Mouse (Mus musculus) lung, embryonic 14.5 days (tissue): ENCODE data around the gene Cox6b1. TPM values are rescaled to one million over a fixed set of nuclear protein-coding genes. Genes with fewer than 3 reads are reported as not detected.

Experiments
- ATAC-seq: fragments of 200-750 bp; cut with Nextera tagmentation; 2 replicates; pipeline ENCODE4 v1.8.0; 2017; ENCODE audit warnings: mild to moderate bottlenecking, moderate TSS enrichment, moderate library complexity; ENCODE audit not compliant: insufficient read depth
- DNase-seq: peaks from one replicate; pipeline ENCODE4 v3.0.0-alpha.2; 2015
- H3K27ac ChIP-seq: fragments of 300-500 bp; sonication (generic); 2 replicates; pipeline ENCODE4 v1.5.1; 2014; ENCODE audit warnings: low read depth, mild to moderate bottlenecking, moderate library complexity
- H3K27me3 ChIP-seq: fragments of 300-500 bp; sonication (generic); 2 replicates; pipeline ENCODE4 v1.6.1; 2014; ENCODE audit warnings: low read length, control low read depth; ENCODE audit not compliant: insufficient read depth
- H3K36me3 ChIP-seq: fragments of 300-500 bp; sonication (generic); 2 replicates; pipeline ENCODE4 v1.6.1; 2014; ENCODE audit warnings: control low read depth; ENCODE audit not compliant: insufficient read depth
- H3K4me1 ChIP-seq: fragments of 300-500 bp; sonication (generic); 2 replicates; pipeline ENCODE4 v1.6.1; 2014; ENCODE audit warnings: antibody characterized with exemption, control low read depth; ENCODE audit not compliant: insufficient read depth
- H3K4me2 ChIP-seq: fragments of 300-500 bp; sonication (generic); 2 replicates; pipeline ENCODE4 v1.6.1; 2014; ENCODE audit warnings: mild to moderate bottlenecking
- H3K4me3 ChIP-seq: fragments of 300-500 bp; sonication (generic); 2 replicates; pipeline ENCODE4 v1.5.1; 2014; ENCODE audit warnings: low read depth, low read length
- H3K9ac ChIP-seq: fragments of 300-500 bp; sonication (generic); 2 replicates; pipeline ENCODE4 v1.6.1; 2014
- H3K9me3 ChIP-seq: fragments of 300-500 bp; sonication (generic); 2 replicates; pipeline ENCODE4 v1.6.1; 2016; ENCODE audit warnings: low read depth, low read length, control low read depth
- CTCF ChIP-seq: IDR thresholded peaks from 2 replicates; pipeline ENCODE4 v1.5.1; 2016; ENCODE audit warnings: antibody characterized with exemption, low read depth
- WGBS: fragments of 180-500 bp; shearing (Covaris S2); extraction: QIAGEN DNeasy Blood & Tissue Kit; methylation state at CpG from one replicate; pipeline ENCODE4 v1.1.7; 2014; 5-methylcytosine and 5-hydroxymethylcytosine counted together
- polyA plus RNA-seq: library from polyadenylated mRNA; unstranded; fragments of >200 nt; fragmentation: Nextera tagmentation; extraction: Ambion mirVana; gene quantifications from 2 replicates; pipeline ENCODE4 v1.2.1, GENCODE M21; 2014

Gene Cox6b1
- polyA plus RNA-seq, 1 experiment from 2014 or later: 855 TPM

- Histone ChIP-seq H3K9ac (no peak overlapping the region), H3K27me3 (peaks cover 25% of the 10 kb centered on the region), H3K9me3 (no peaks in the 10 kb centered on the region), H3K27ac (no peak overlapping the region), H3K4me3 (no peak overlapping the region), H3K36me3 (peaks cover 38% of the 10 kb centered on the region), H3K4me2 (no peak overlapping the region), H3K4me1 (no peaks in the 10 kb centered on the region)
- no peak for TF ChIP-seq CTCF
- no peak for ATAC-seq
- DNase-seq: no peak
- WGBS: 11% methylated on average over 4 of the region's 4 CpGs
Measured at GRCm38 (mm10) chr7:30639083-30639482, 13.1 kb upstream of the Cox6b1 start.

- Histone ChIP-seq H3K4me2 (no peak overlapping the region), H3K27me3 (peaks cover 45% of the 10 kb centered on the region)
- no peak for TF ChIP-seq CTCF
Measured at GRCm38 (mm10) chr7:30636395-30636794, 10.4 kb upstream of the Cox6b1 start.

DNA sequence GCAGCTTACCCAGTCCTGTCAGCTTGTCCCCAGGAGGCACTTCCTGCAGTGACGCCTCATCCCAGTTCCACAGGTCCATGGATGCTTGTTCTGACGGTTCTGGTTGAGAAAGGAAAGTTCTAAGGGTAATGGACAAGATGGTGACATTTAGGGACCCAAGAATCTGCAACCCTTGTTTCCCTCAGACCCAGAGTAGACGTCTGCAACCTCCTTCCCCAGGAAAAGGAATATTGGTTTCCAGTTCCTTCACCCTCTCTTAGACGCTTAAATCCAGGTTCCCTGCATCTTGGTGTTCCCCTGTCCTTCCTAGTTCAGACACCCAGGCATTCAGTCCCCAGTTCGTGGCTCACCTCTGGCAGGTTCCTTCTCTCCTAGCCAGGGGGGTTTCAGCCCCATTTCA lies 9.8 kb upstream of the Cox6b1 start, which contains the start of gene Etv2:
Gene Etv2 (minus strand): TSS at position 101 of the 400 bp plus-strand sequence.
- TF ChIP-seq CTCF: no peak

More at GRCm38 (mm10) chr7:30636395-30636794, 10.4 kb upstream of the Cox6b1 start:
- Histone ChIP-seq H3K9ac (no peak overlapping the region), H3K4me3 (no peak overlapping the region), H3K27ac (no peak overlapping the region), H3K4me1 (no peaks in the 10 kb centered on the region), H3K36me3 (peaks cover 11% of the 10 kb centered on the region), H3K9me3 (no peaks in the 10 kb centered on the region)
- WGBS: 19% methylated on average over 11 of the region's 11 CpGs
- ATAC-seq (no peak), DNase-seq (no peak)

DNA sequence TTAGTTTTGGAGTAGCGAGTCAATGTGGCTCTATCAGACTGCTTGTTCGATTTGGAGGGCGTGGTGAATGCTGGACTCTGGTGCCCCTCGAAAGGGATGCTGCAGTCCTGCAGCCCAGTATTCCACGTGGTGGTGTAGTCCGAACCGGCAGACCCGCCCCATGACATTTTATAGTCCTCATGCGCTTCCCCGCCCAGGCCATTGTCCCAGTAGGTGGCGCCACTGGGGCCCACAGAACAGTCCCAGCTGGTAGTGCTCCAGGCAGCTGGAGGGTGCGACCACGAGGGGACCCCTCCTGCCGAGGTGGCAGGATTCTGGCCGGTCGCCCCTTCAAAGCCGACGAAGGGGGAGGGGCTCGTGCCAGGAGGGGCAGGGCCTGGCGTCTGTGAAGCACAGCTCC lies 8.7 kb upstream of the Cox6b1 start:
- 1% methylated on average over 20 of the region's 20 CpGs for WGBS
- Histone ChIP-seq H3K4me3 (peak overlapping the region; percentile 26), H3K36me3 (no peaks in the 10 kb centered on the region), H3K27me3 (peaks cover 45% of the 10 kb centered on the region), H3K4me1 (no peaks in the 10 kb centered on the region), H3K9me3 (no peaks in the 10 kb centered on the region), H3K27ac (no peak overlapping the region), H3K9ac (no peak overlapping the region; the same call in 1 of the 2 replicates), H3K4me2 (peak overlapping the region; percentile 42)
- peak; percentile 73 for DNase-seq
- TF ChIP-seq CTCF: peak; percentile 77
- peak; percentile 78 for ATAC-seq

More for the DNA sequence above, 9.8 kb upstream of the Cox6b1 start, which contains the start of gene Etv2:
- Histone ChIP-seq H3K36me3 (peaks cover 5% of the 10 kb centered on the region), H3K27me3 (peaks cover 45% of the 10 kb centered on the region), H3K4me1 (no peaks in the 10 kb centered on the region), H3K4me3 (peak within 1 kb of the TSS; percentile 26), H3K27ac (no peak within 1 kb of the TSS), H3K4me2 (peak within 1 kb of the TSS; percentile 42), H3K9me3 (no peaks in the 10 kb centered on the region), H3K9ac (no peak within 1 kb of the TSS)
- ATAC-seq (no peak), DNase-seq (no peak)
- 3% methylated on average over 5 of the region's 5 CpGs for WGBS

GRCm38 (mm10) chr7:30633762-30634412 lies 7.9 kb upstream of the Cox6b1 start:
- no peak overlapping the region for H3K4me2 ChIP-seq
- H3K27me3 ChIP-seq: peaks cover 45% of the 10 kb centered on the region
- H3K9me3 ChIP-seq: no peaks in the 10 kb centered on the region
- no peaks in the 10 kb centered on the region for H3K36me3 ChIP-seq
- no peak overlapping the region for H3K27ac ChIP-seq
- ATAC-seq (no peak), DNase-seq (no peak)
- TF ChIP-seq CTCF: no peak
- H3K4me1 ChIP-seq: no peaks in the 10 kb centered on the region
- no peak overlapping the region; the same call in 1 of the 2 replicates for H3K9ac ChIP-seq
- 0 out of 2 replicates have a peak overlapping the region, but pooled peaks have one; percentile 26 for H3K4me3 ChIP-seq
- 3% methylated on average over 27 of the region's 27 CpGs for WGBS

GRCm38 (mm10) chr7:30629013-30629412 lies 3.1 kb upstream of the Cox6b1 start:
- no peak for ATAC-seq
- peaks cover 20% of the 10 kb centered on the region for H3K27me3 ChIP-seq

GRCm38 (mm10) chr7:30626647-30627046 lies 696 bp upstream of the Cox6b1 start:
- Histone ChIP-seq H3K4me3 (peak overlapping the region; percentile 91; the same call in 1 of the 2 replicates), H3K9me3 (no peaks in the 10 kb centered on the region), H3K36me3 (peaks cover 29% of the 10 kb centered on the region), H3K4me2 (peak overlapping the region; percentile 68; the same call in 1 of the 2 replicates), H3K4me1 (0 out of 2 replicates have a peak, but pooled peaks cover 5% of the 10 kb centered on the region), H3K27me3 (no peaks in the 10 kb centered on the region; the same call in 1 of the 2 replicates), H3K27ac (no peak overlapping the region), H3K9ac (no peak overlapping the region)
- WGBS: 72% methylated on average over 5 of the region's 5 CpGs
- DNase-seq (no peak), ATAC-seq (no peak)
- TF ChIP-seq CTCF: no peak

More at GRCm38 (mm10) chr7:30629013-30629412, 3.1 kb upstream of the Cox6b1 start:
- TF ChIP-seq CTCF: no peak
- Histone ChIP-seq H3K4me1 (0 out of 2 replicates have a peak, but pooled peaks cover 5% of the 10 kb centered on the region), H3K9ac (no peak overlapping the region), H3K9me3 (no peaks in the 10 kb centered on the region), H3K27ac (no peak overlapping the region), H3K36me3 (peaks cover 6% of the 10 kb centered on the region; the same call in 1 of the 2 replicates), H3K4me3 (no peak overlapping the region), H3K4me2 (no peak overlapping the region)
- DNase-seq: no peak
